20 mouse cellular contexts compared by ENCODE assay signal in the genomic region with DNA sequence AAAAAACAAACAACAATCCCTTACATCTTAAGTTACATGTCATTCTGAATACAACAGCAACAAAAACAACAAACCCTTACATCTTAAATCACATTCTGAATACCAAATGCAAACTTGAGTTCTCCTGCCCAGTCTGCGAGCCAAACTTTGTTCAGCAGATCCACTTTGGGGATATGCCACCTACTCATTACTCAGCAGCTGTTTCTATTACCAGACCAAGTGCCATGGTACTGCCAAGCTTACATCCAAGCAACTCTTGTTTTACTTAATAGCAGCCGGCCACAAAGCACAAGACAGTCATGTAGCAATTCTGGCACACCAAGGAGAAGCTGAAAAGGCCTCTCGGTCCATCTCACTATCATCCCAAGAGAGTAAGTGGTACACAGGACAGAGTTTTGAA.
A peak's percentile ranks its signal among the peaks of the same experiment; 100 is the strongest.
DNase-seq lines count a peak whose midpoint lies in the region; ATAC-seq and TF ChIP-seq lines count a peak whose summit lies in the region.
"Had no signal": no experiment of that assay in that cellular context is flagged by ENCODE, and none has a peak within 500 bp of the region (broad histone marks: within the 10 kb centered on the region; RNA-seq: fewer than 3 reads in every experiment).

No protein-coding gene starts in this region.

- H3K27ac ChIP-seq in midbrain, postnatal 0 days (ENCODE audit: low read depth, low read length): no peak overlapping the region
- H3K27ac ChIP-seq: embryonic facial prominence, embryonic 13.5 days; forebrain, embryonic 13.5 days; heart, embryonic 13.5 days; hindbrain, embryonic 15.5 days had no signal

- WGBS in midbrain, postnatal 0 days: 78% methylated on average over 3 of the region's 3 CpGs

- no peaks in the 10 kb centered on the region for H3K9me3 ChIP-seq in midbrain, postnatal 0 days (ENCODE audit: low read length)
- H3K9me3 ChIP-seq: embryonic facial prominence, embryonic 13.5 days; forebrain, embryonic 13.5 days; heart, embryonic 13.5 days; hindbrain, embryonic 15.5 days had no signal

- TF ChIP-seq CTCF in midbrain, postnatal 0 days (IDR thresholded peaks at IDR 0.05): no peak

- ATAC-seq in frontal cortex, adult (ENCODE audit: low TSS enrichment): peak; percentile 75
- no peak for ATAC-seq in CD4-positive, CD25-positive, alpha-beta regulatory T cell, adult 4 months
- ATAC-seq in midbrain, postnatal 0 days (ENCODE audit: low FRiP score): no peak
- ATAC-seq: forebrain, embryonic 13.5 days; forebrain, postnatal 0 days had no signal

- H3K9ac ChIP-seq in midbrain, postnatal 0 days (replicated peaks; ENCODE audit: low read length, poor library complexity, severe bottlenecking): no peak overlapping the region
- H3K9ac ChIP-seq: embryonic facial prominence, embryonic 13.5 days; forebrain, embryonic 13.5 days; forebrain, postnatal 0 days; heart, embryonic 13.5 days; hindbrain, embryonic 15.5 days had no signal

- no peaks in the 10 kb centered on the region for H3K36me3 ChIP-seq in midbrain, postnatal 0 days (ENCODE audit: insufficient read depth, low read length)
- H3K36me3 ChIP-seq: embryonic facial prominence, embryonic 13.5 days; heart, embryonic 13.5 days; hindbrain, embryonic 15.5 days had no signal

- H3K4me3 ChIP-seq in midbrain, postnatal 0 days (ENCODE audit: low read depth, low read length): no peak overlapping the region
- H3K4me3 ChIP-seq: embryonic facial prominence, embryonic 13.5 days; forebrain, embryonic 13.5 days; heart, embryonic 13.5 days; hindbrain, embryonic 15.5 days had no signal

- no peaks in the 10 kb centered on the region for H3K4me1 ChIP-seq in midbrain, postnatal 0 days (ENCODE audit: insufficient read depth, low read length)

- no peaks in the 10 kb centered on the region for H3K27me3 ChIP-seq in midbrain, postnatal 0 days (ENCODE audit: insufficient read depth, low read length)
- H3K27me3 ChIP-seq: embryonic facial prominence, embryonic 13.5 days; forebrain, embryonic 13.5 days; heart, embryonic 13.5 days; hindbrain, embryonic 15.5 days had no signal

- no peak overlapping the region for H3K4me2 ChIP-seq in midbrain, postnatal 0 days (ENCODE audit: low read depth, low read length, poor library complexity, severe bottlenecking)
- H3K4me2 ChIP-seq: embryonic facial prominence, embryonic 13.5 days; forebrain, embryonic 13.5 days; heart, embryonic 13.5 days; hindbrain, embryonic 15.5 days had no signal

- no peak for DNase-seq in frontal cortex, postnatal 10 days (ENCODE audit: low spot score in 2 of 2)
- DNase-seq in layer of hippocampus, adult 8-10 months (ENCODE audit: low spot score in 2 of 2): peak; percentile 31 to 32
- no peak for DNase-seq in layer of hippocampus, postnatal 10 days (ENCODE audit: low spot score in 2 of 2)
- peak; percentile 43 for DNase-seq in right cerebral cortex, adult 18-20 months
- no peak for DNase-seq in right cerebral cortex, postnatal 36 days (ENCODE audit: low spot score in 2 of 2)
- no peak for DNase-seq in midbrain, postnatal 0 days (ENCODE audit: low spot score)
- DNase-seq: adrenal gland, postnatal 14 days; B cell, adult 2 months; cerebellum, adult 18-20 months; cerebellum, adult 9-11 months; cerebellum, postnatal 36 days; forebrain, postnatal 0 days; gastrocnemius, postnatal 14 days; heart, postnatal 36 days had no signal

Comparison
In these comparisons a context has a peak if more than half of its experiments do, and no peak if none do; other contexts are left out.
1. DNase-seq: peak in layer of hippocampus, adult 8-10 months (2 of 2) and right cerebral cortex, adult 18-20 months (single experiment); none in frontal cortex, postnatal 10 days (0 of 2), layer of hippocampus, postnatal 10 days (0 of 2), right cerebral cortex, postnatal 36 days (0 of 2) and midbrain, postnatal 0 days (single experiment).